Mouse (Mus musculus) myocyte (in vitro differentiated cells): ENCODE data around the gene Itpr3.

Source experiments
- E2F4 ChIP-seq: IDR thresholded peaks from one replicate; pipeline ENCODE4 v1.6.1; 2011; ENCODE audit warnings: mild to moderate bottlenecking, control low read depth, moderate library complexity; ENCODE audit not compliant: insufficient read depth
- MAX ChIP-seq: IDR thresholded peaks from one replicate; pipeline ENCODE4 v1.6.1; 2011; ENCODE audit warnings: low read depth, mild to moderate bottlenecking, control low read depth
- MYOD1 ChIP-seq, 3 experiments: IDR thresholded peaks; one replicate each; pipeline ENCODE4 v1.6.1; 2011; ENCODE audit warnings: control low read depth in 2 of 3, low read depth in 2 of 3, mild to moderate bottlenecking in 2 of 3, moderate library complexity in 1 of 3; ENCODE audit not compliant: insufficient read length in 2 of 3, control insufficient read depth in 1 of 3
- MYOG ChIP-seq, 3 experiments: IDR thresholded peaks; one replicate each; pipeline ENCODE4 v1.6.1; 2011; ENCODE audit warnings: control low read depth in 2 of 3, low read depth in 2 of 3, mild to moderate bottlenecking in 2 of 3; ENCODE audit not compliant: insufficient read length in 2 of 3, control insufficient read depth in 1 of 3, insufficient read depth in 1 of 3
- POLR2A ChIP-seq: IDR thresholded peaks from one replicate; pipeline ENCODE4 v1.6.1; 2011; ENCODE audit warnings: low read depth, mild to moderate bottlenecking, control low read depth, moderate library complexity; ENCODE audit not compliant: insufficient read length
- POLR2AphosphoS2 ChIP-seq: IDR thresholded peaks from one replicate; pipeline ENCODE4 v1.6.1; 2011; ENCODE audit warnings: low read depth, control low read depth; ENCODE audit not compliant: insufficient read length
- REST ChIP-seq: IDR thresholded peaks from one replicate; pipeline ENCODE4 v1.6.1; 2011; ENCODE audit warnings: mild to moderate bottlenecking, control low read depth, moderate library complexity; ENCODE audit not compliant: insufficient read depth, insufficient read length
- SRF ChIP-seq: IDR thresholded peaks from one replicate; pipeline ENCODE4 v1.6.1; 2011; ENCODE audit warnings: low read depth; ENCODE audit not compliant: control insufficient read depth, insufficient read length
- TCF12 ChIP-seq: IDR thresholded peaks from one replicate; pipeline ENCODE4 v1.6.1; 2011; ENCODE audit warnings: mild to moderate bottlenecking, control low read depth; ENCODE audit not compliant: poor library complexity, insufficient read depth, severe bottlenecking
- USF1 ChIP-seq: IDR thresholded peaks from one replicate; pipeline ENCODE4 v1.6.1; 2011; ENCODE audit warnings: low read depth, mild to moderate bottlenecking, control low read depth, moderate library complexity

DNA sequence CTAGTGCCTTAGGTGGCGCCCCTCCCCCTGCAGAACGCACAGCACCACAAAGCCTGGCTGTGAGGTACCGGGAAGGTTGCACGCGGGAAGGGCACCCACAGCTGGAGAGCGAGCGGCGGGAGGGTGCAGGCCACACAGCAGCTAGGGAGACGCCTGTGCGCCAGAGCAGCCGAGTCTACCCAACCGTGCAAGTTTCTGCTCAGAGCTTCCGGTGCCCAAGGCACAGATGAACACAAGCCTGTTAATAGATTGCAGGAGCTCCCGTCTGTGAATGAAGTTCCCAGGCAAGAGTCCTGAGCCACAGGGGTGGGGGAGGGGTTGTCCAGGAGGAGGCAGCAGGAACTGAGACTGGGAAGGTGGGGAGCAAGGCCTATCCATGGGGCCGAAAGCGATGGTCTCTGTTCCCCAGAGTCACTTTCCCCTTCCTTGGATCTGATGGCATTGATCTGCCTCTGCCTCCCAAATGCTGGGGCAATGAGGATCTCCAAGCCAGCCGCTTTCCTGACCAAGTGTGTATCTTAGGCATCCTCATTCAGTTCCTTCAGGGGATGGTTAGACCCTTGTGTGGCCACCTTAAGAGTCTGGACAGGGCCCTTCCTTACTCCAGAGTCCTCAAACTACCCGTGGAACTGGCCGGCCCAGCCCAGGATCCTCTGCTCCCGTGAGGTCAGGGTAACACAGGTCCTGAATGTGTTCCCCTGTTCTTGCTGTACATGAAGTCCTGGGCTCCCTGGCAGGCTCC lies 16.6 kb upstream of the Itpr3 start:
- TF ChIP-seq TCF12 = no peak
- no peak for TF ChIP-seq USF1
- no peak for TF ChIP-seq POLR2AphosphoS2
- no peak for TF ChIP-seq POLR2A
- TF ChIP-seq MAX = no peak
- TF ChIP-seq SRF = no peak
- TF ChIP-seq REST = no peak
- no peak for TF ChIP-seq E2F4
- no peak for TF ChIP-seq MYOD1 (IDR thresholded peaks at IDR 0.05; ENCODE audit: control insufficient read depth in 1 of 3, insufficient read length in 2 of 3, low read depth in 2 of 3)
- no peak for TF ChIP-seq MYOG (IDR thresholded peaks at IDR 0.05; ENCODE audit: control insufficient read depth in 1 of 3, insufficient read depth in 1 of 3, insufficient read length in 2 of 3, low read depth in 2 of 3)
